Mouse (Mus musculus) CH12.LX (cell line): ENCODE results near the gene Fbxl17. TPM values are rescaled to one million over a fixed set of nuclear protein-coding genes. Genes with fewer than 3 reads are reported as not detected.

Experiments
- DNase-seq: peaks from one replicate; pipeline ENCODE4 v3.0.0-alpha.2; 2013; ENCODE audit errors: extremely low read depth
- H3K27ac ChIP-seq: 2 replicates; pipeline ENCODE4 v1.5.1; 2012; ENCODE audit warnings: low read depth, mild to moderate bottlenecking, control low read depth, moderate library complexity; ENCODE audit not compliant: insufficient read depth
- H3K27me3 ChIP-seq: replicated peaks from 2 replicates; pipeline ENCODE3; 2012; ENCODE audit warnings: inconsistent platforms
- H3K36me3 ChIP-seq, 2 experiments: replicated peaks in 1 of 2; 2 replicates each; pipeline versions ENCODE3 to v1.6.1; 2012; ENCODE audit warnings: inconsistent platforms in 1 of 2, low read length in 1 of 2, mild to moderate bottlenecking in 1 of 2, mixed read lengths in 1 of 2, moderate library complexity in 1 of 2; ENCODE audit not compliant: control insufficient read depth in 1 of 2, insufficient read depth in 1 of 2
- H3K4me1 ChIP-seq, 2 experiments: 2 replicates each; pipeline ENCODE4 v1.6.1; 2012; ENCODE audit warnings: inconsistent platforms in 1 of 2, moderate library complexity in 1 of 2; ENCODE audit not compliant: insufficient read depth in 2 of 2, control insufficient read depth in 1 of 2
- H3K4me2 ChIP-seq: 2 replicates; pipeline ENCODE4 v1.6.1; 2012; ENCODE audit warnings: low read depth, mild to moderate bottlenecking, control low read depth; ENCODE audit not compliant: poor library complexity, insufficient read depth, severe bottlenecking
- H3K4me3 ChIP-seq, 3 experiments: fragments of 150-350 bp in 1 of 3; sonication (generic) in 1 of 3; replicated peaks in 1 of 3; 2 replicates each; pipeline versions ENCODE3 to v1.5.1; 2011 to 2012; ENCODE audit warnings: low read depth in 2 of 3, low read length in 2 of 3, mild to moderate bottlenecking in 2 of 3, moderate library complexity in 2 of 3, control low read depth in 1 of 3, improper control_type of control experiment in 1 of 3, inconsistent platforms in 1 of 3, mixed read lengths in 1 of 3; ENCODE audit not compliant: poor library complexity in 1 of 3
- H3K79me2 ChIP-seq: replicated peaks from 2 replicates; pipeline ENCODE4 v1.6.1; 2012; ENCODE audit warnings: mild to moderate bottlenecking, moderate library complexity; ENCODE audit not compliant: control insufficient read depth, poor library complexity, insufficient read depth, severe bottlenecking; ENCODE audit errors: extremely low read depth
- H3K9ac ChIP-seq: 2 replicates; pipeline ENCODE4 v1.6.1; 2012; ENCODE audit warnings: low read depth, mild to moderate bottlenecking, control low read depth, moderate library complexity; ENCODE audit not compliant: insufficient read depth
- H3K9me3 ChIP-seq: replicated peaks from 2 replicates; pipeline ENCODE3; 2012; ENCODE audit warnings: low read length, inconsistent platforms, mixed read lengths
- E2F4 ChIP-seq: IDR thresholded peaks from 2 replicates; pipeline ENCODE4 v1.6.1; 2011; ENCODE audit warnings: low read depth, low read length, improper control_type of control experiment; ENCODE audit not compliant: insufficient replicate concordance
- EP300 ChIP-seq: IDR thresholded peaks from 2 replicates; pipeline ENCODE4 v1.6.1; 2011; ENCODE audit warnings: low read length, improper control_type of control experiment
- ETS1 ChIP-seq: conservative IDR thresholded peaks from 2 replicates; pipeline ENCODE4 v1.6.1; 2012; ENCODE audit warnings: low read depth, mild to moderate bottlenecking, inconsistent platforms, low read length, improper control_type of control experiment, moderate library complexity
- HCFC1 ChIP-seq: IDR thresholded peaks from 2 replicates; pipeline ENCODE4 v1.6.1; 2012; ENCODE audit warnings: low read depth, mild to moderate bottlenecking, inconsistent platforms, low read length, improper control_type of control experiment
- JUN ChIP-seq: IDR thresholded peaks from 2 replicates; pipeline ENCODE4 v1.6.1; 2011; ENCODE audit warnings: low read depth, mild to moderate bottlenecking, low read length, improper control_type of control experiment, moderate library complexity; ENCODE audit not compliant: insufficient read depth
- JUND ChIP-seq: conservative IDR thresholded peaks from 2 replicates; pipeline ENCODE4 v1.6.1; 2011; ENCODE audit warnings: low read depth, low read length, improper control_type of control experiment
- MAFK ChIP-seq: IDR thresholded peaks from 2 replicates; pipeline ENCODE4 v1.6.1; 2011; ENCODE audit warnings: low read length, improper control_type of control experiment; ENCODE audit not compliant: insufficient replicate concordance
- MYC ChIP-seq: IDR thresholded peaks from 2 replicates; pipeline ENCODE4 v1.6.1; 2011; ENCODE audit warnings: low read depth, mild to moderate bottlenecking, improper control_type of control experiment, low read length
- NRF1 ChIP-seq: IDR thresholded peaks from 2 replicates; pipeline ENCODE4 v1.6.1; 2014; ENCODE audit warnings: low read depth, mild to moderate bottlenecking, inconsistent platforms, low read length, improper control_type of control experiment, moderate library complexity
- POLR2AphosphoS2 ChIP-seq: IDR thresholded peaks from 2 replicates; pipeline ENCODE4 v1.6.1; 2011; ENCODE audit warnings: low read depth, low read length, improper control_type of control experiment
- RAD21 ChIP-seq: IDR thresholded peaks from 2 replicates; pipeline ENCODE4 v1.6.1; 2011; ENCODE audit warnings: low read depth, mild to moderate bottlenecking, low read length, improper control_type of control experiment, moderate library complexity
- TCF12 ChIP-seq: IDR thresholded peaks from 2 replicates; pipeline ENCODE4 v1.6.1; 2014; ENCODE audit warnings: low read depth, mild to moderate bottlenecking, inconsistent platforms, low read length, improper control_type of control experiment
- USF2 ChIP-seq: conservative IDR thresholded peaks from 2 replicates; pipeline ENCODE4 v1.6.1; 2011; ENCODE audit warnings: low read depth, low read length, improper control_type of control experiment
- dilution Hi-C: fragments of 300-500 bp; cut with MboI; formaldehyde crosslinking; loops from 2 replicates; pipeline ENCODE4 v1.14.3; 2020; ENCODE audit warnings: low sequenced_read_pairs; ENCODE audit not compliant: extremely low pct_unique_long_range_greater_than_20kb, extremely low pct_ligation_motif_present
- in situ Hi-C: fragments of 300-500 bp; cut with MboI; formaldehyde crosslinking; loops from 3 replicates; pipeline ENCODE4 v1.14.3; 2019; ENCODE audit warnings: low sequenced_read_pairs, low pct_ligation_motif_present, low pct_unique_long_range_greater_than_20kb, mixed read lengths
- polyA plus RNA-seq: library from polyadenylated mRNA; unstranded; fragments of >175 nt; gene quantifications from 2 replicates; pipeline ENCODE4 v1.2.1, GENCODE M21; 2012; ENCODE audit warnings: low read depth; ENCODE audit not compliant: insufficient read length
- total RNA-seq, 2 experiments: library from RNA; depleted of rRNA; stranded (reverse); fragments of 300-350 nt in 1 of 2; fragments of >200 nt in 1 of 2; gene quantifications; 2 replicates each; pipeline ENCODE4 v1.2.3; 2012 to 2014

Fbxl17 gene
- total and polyA plus RNA-seq, 3 experiments = 4.0 to 6.9 (median 4.3) TPM

DNA sequence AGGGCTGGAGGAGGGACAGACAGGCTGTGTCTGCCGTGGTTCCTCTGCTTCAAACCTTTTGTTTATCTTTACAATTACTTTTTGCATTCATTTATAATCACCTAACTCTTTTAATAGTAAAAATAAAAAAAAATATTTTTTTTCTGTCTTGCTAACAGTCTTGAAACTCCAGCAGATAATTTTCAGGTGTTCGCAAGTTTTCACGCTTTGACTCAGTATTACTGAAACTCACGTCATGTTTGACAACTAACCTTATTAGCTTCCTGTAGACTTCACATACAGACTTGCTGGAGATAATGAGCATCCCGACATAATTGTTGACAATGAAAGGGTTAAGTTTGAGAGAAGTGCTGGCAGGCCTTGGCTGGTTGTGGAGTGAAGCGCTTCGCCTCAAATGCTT lies 340.6 kb downstream of the Fbxl17 start (continued):
- TF ChIP-seq RAD21 (no peak), JUND (peak; percentile 88)

- Histone ChIP-seq H3K36me3 (no peaks in the 10 kb centered on the region), H3K4me1 (peaks cover 11 to 21% of the 10 kb centered on the region in 2 experiments; a peak in 3 of 4 replicates), H3K79me2 (no peaks in the 10 kb centered on the region), H3K27ac (no peak overlapping the region), H3K4me2 (no peak overlapping the region), H3K9ac (no peak overlapping the region), H3K9me3 (no peaks in the 10 kb centered on the region), H3K27me3 (no peaks in the 10 kb centered on the region), H3K4me3 (no peak overlapping the region)
- dilution Hi-C loops (no loop called here), in situ Hi-C loops (no loop called here)
- no peak for DNase-seq
- TF ChIP-seq JUN (no peak), JUND (no peak), EP300 (no peak), NRF1 (no peak), MYC (no peak)
These were observed 341.4 kb downstream of the Fbxl17 start for GRCm38 (mm10) chr17:63158436-63158835.

DNA sequence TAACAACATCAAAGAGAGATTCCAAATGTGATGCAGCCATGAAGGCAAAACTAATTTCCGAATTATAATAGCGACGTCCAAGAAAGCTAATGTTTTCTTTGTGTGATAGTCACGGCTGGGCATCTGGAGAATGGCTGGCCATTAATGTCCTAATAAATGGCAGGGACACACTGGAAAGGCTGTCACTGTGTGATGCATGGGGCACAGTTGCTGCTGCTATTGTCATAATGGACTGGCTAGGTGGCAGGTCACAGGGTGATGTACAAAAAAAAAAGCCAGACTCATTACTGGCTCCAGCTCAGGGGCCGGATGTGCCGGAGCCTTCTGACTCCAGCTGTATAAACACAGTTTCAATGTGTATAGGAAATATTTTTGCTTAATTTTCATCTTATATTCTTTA lies 341.9 kb downstream of the Fbxl17 start:
- H3K27me3 ChIP-seq = no peaks in the 10 kb centered on the region
- peaks cover 11 to 19% of the 10 kb centered on the region in 2 experiments; a peak in 3 of 4 replicates for H3K4me1 ChIP-seq
- no peak for DNase-seq
- no peaks in the 10 kb centered on the region for H3K9me3 ChIP-seq
- no peak overlapping the region for H3K27ac ChIP-seq
- H3K36me3 ChIP-seq = no peaks in the 10 kb centered on the region
- dilution Hi-C loops = no loop called here
- H3K4me2 ChIP-seq = no peak overlapping the region
- TF ChIP-seq MAFK = no peak
- TF ChIP-seq MYC = no peak
- TF ChIP-seq TCF12 = no peak
- no peak for TF ChIP-seq ETS1
- no peak for TF ChIP-seq POLR2AphosphoS2
- TF ChIP-seq USF2 = no peak
- no peak for TF ChIP-seq RAD21
- no peak for TF ChIP-seq JUN
- no peak for TF ChIP-seq NRF1
- TF ChIP-seq E2F4 = no peak
- no peak for TF ChIP-seq HCFC1
- H3K4me3 ChIP-seq = no peak overlapping the region
- no peaks in the 10 kb centered on the region for H3K79me2 ChIP-seq
- no peak overlapping the region for H3K9ac ChIP-seq
- in situ Hi-C loops = no loop called here
